Mouse (Mus musculus): ENCODE measurements around the gene Smim14. TPM values are rescaled to one million over a fixed set of nuclear protein-coding genes. Genes with fewer than 3 reads are reported as not detected.

Smim14 gene
- polyA plus RNA-seq, 1 experiment from 2014 or later, result 230 TPM

- H3K9me3 ChIP-seq (ENCODE audit: control insufficient read depth, low read length), result no peaks in the 10 kb centered on the region
- no peak overlapping the region for H3K4me2 ChIP-seq (ENCODE audit: low read depth, low read length)
- WGBS, result 94% methylated on average over 3 of the region's 3 CpGs
- no peaks in the 10 kb centered on the region for H3K4me1 ChIP-seq (ENCODE audit: control insufficient read depth, insufficient read depth, low read length)
- no peak for ATAC-seq (ENCODE audit: low read depth)
- no peaks in the 10 kb centered on the region for H3K36me3 ChIP-seq (ENCODE audit: control insufficient read depth, insufficient read depth, low read length)
- H3K27ac ChIP-seq (ENCODE audit: low read depth, low read length), result no peak overlapping the region
- H3K4me3 ChIP-seq (ENCODE audit: low read depth, low read length), result no peak overlapping the region
- no peaks in the 10 kb centered on the region for H3K27me3 ChIP-seq (ENCODE audit: control insufficient read depth, insufficient read depth, low read length)
- no peak overlapping the region for H3K9ac ChIP-seq (replicated peaks; ENCODE audit: low read depth, low read length)
These were observed 77.5 kb downstream of the Smim14 start for GRCm38 (mm10) chr5:65459454-65459853.

GRCm38 (mm10) chr5:65457846-65458245 is 79.1 kb downstream of the Smim14 start:
- no peaks in the 10 kb centered on the region for H3K36me3 ChIP-seq (ENCODE audit: control insufficient read depth, insufficient read depth, low read length)
- no peak overlapping the region for H3K27ac ChIP-seq (ENCODE audit: low read depth, low read length)
- no peaks in the 10 kb centered on the region for H3K4me1 ChIP-seq (ENCODE audit: control insufficient read depth, insufficient read depth, low read length)
- WGBS, result 72% methylated on average over 5 of the region's 5 CpGs
- H3K27me3 ChIP-seq (ENCODE audit: control insufficient read depth, insufficient read depth, low read length), result no peaks in the 10 kb centered on the region
- H3K9ac ChIP-seq (replicated peaks; ENCODE audit: low read depth, low read length), result no peak overlapping the region
- no peak for ATAC-seq (ENCODE audit: low read depth)
- no peak overlapping the region for H3K4me2 ChIP-seq (ENCODE audit: low read depth, low read length)
- no peak overlapping the region for H3K4me3 ChIP-seq (ENCODE audit: low read depth, low read length)
- H3K9me3 ChIP-seq (ENCODE audit: control insufficient read depth, low read length), result no peaks in the 10 kb centered on the region

GRCm38 (mm10) chr5:65457086-65457827 is 79.7 kb downstream of the Smim14 start:
- WGBS, result 67% methylated on average over 7 of the region's 7 CpGs
- no peak overlapping the region for H3K9ac ChIP-seq (replicated peaks; ENCODE audit: low read depth, low read length)
- 0 out of 2 replicates have a peak, but pooled peaks cover 2% of the 10 kb centered on the region for H3K36me3 ChIP-seq (ENCODE audit: control insufficient read depth, insufficient read depth, low read length)
- H3K4me1 ChIP-seq (ENCODE audit: control insufficient read depth, insufficient read depth, low read length), result no peaks in the 10 kb centered on the region
- H3K9me3 ChIP-seq (ENCODE audit: control insufficient read depth, low read length), result no peaks in the 10 kb centered on the region
- no peaks in the 10 kb centered on the region for H3K27me3 ChIP-seq (ENCODE audit: control insufficient read depth, insufficient read depth, low read length)
- no peak for ATAC-seq (ENCODE audit: low read depth)
- no peak overlapping the region for H3K27ac ChIP-seq (ENCODE audit: low read depth, low read length)
- H3K4me3 ChIP-seq (ENCODE audit: low read depth, low read length), result no peak overlapping the region
- H3K4me2 ChIP-seq (ENCODE audit: low read depth, low read length), result no peak overlapping the region

GRCm38 (mm10) chr5:65454771-65455170 is 82.2 kb downstream of the Smim14 start:
- no peak overlapping the region for H3K9ac ChIP-seq (replicated peaks; ENCODE audit: low read depth, low read length)
- no peak overlapping the region for H3K4me3 ChIP-seq (ENCODE audit: low read depth, low read length)
- H3K4me1 ChIP-seq (ENCODE audit: control insufficient read depth, insufficient read depth, low read length), result no peaks in the 10 kb centered on the region
- ATAC-seq (ENCODE audit: low read depth), result no peak
- H3K9me3 ChIP-seq (ENCODE audit: control insufficient read depth, low read length), result no peaks in the 10 kb centered on the region
- H3K36me3 ChIP-seq (ENCODE audit: control insufficient read depth, insufficient read depth, low read length), result peaks cover 6% of the 10 kb centered on the region; the same call in 1 of the 2 replicates
- no peak overlapping the region for H3K27ac ChIP-seq (ENCODE audit: low read depth, low read length)
- 84% methylated on average over 5 of the region's 5 CpGs for WGBS
- H3K4me2 ChIP-seq (ENCODE audit: low read depth, low read length), result no peak overlapping the region
- no peaks in the 10 kb centered on the region for H3K27me3 ChIP-seq (ENCODE audit: control insufficient read depth, insufficient read depth, low read length)

- no peak overlapping the region for H3K27ac ChIP-seq (ENCODE audit: low read depth, low read length)
- no peak overlapping the region for H3K9ac ChIP-seq (replicated peaks; ENCODE audit: low read depth, low read length)
- no peak for ATAC-seq (ENCODE audit: low read depth)
- no peak overlapping the region for H3K4me3 ChIP-seq (ENCODE audit: low read depth, low read length)
- H3K27me3 ChIP-seq (ENCODE audit: control insufficient read depth, insufficient read depth, low read length), result no peaks in the 10 kb centered on the region
- H3K4me2 ChIP-seq (ENCODE audit: low read depth, low read length), result no peak overlapping the region
- WGBS, result 87% methylated on average over 4 of the region's 4 CpGs
- H3K4me1 ChIP-seq (ENCODE audit: control insufficient read depth, insufficient read depth, low read length), result no peaks in the 10 kb centered on the region
- peaks cover 21% of the 10 kb centered on the region; the same call in 1 of the 2 replicates for H3K36me3 ChIP-seq (ENCODE audit: control insufficient read depth, insufficient read depth, low read length)
- H3K9me3 ChIP-seq (ENCODE audit: control insufficient read depth, low read length), result no peaks in the 10 kb centered on the region
These were observed 88.0 kb downstream of the Smim14 start for GRCm38 (mm10) chr5:65448941-65449340.

GRCm38 (mm10) chr5:65447826-65448225 is 89.2 kb downstream of the Smim14 start:
- Histone ChIP-seq H3K4me2 (ENCODE audit: low read depth, low read length) (no peak overlapping the region), H3K4me3 (ENCODE audit: low read depth, low read length) (no peak overlapping the region), H3K27me3 (ENCODE audit: control insufficient read depth, insufficient read depth, low read length) (no peaks in the 10 kb centered on the region), H3K27ac (ENCODE audit: low read depth, low read length) (no peak overlapping the region), H3K4me1 (ENCODE audit: control insufficient read depth, insufficient read depth, low read length) (no peaks in the 10 kb centered on the region), H3K9me3 (ENCODE audit: control insufficient read depth, low read length) (no peaks in the 10 kb centered on the region), H3K36me3 (ENCODE audit: control insufficient read depth, insufficient read depth, low read length) (peaks cover 21% of the 10 kb centered on the region; the same call in 1 of the 2 replicates), H3K9ac (replicated peaks; ENCODE audit: low read depth, low read length) (no peak overlapping the region)
- no peak for ATAC-seq (ENCODE audit: low read depth)
- WGBS, result 79% methylated on average over 2 of the region's 2 CpGs

- no peak overlapping the region for H3K4me2 ChIP-seq (ENCODE audit: low read depth, low read length)
- H3K36me3 ChIP-seq (ENCODE audit: control insufficient read depth, insufficient read depth, low read length), result peaks cover 18% of the 10 kb centered on the region; the same call in 1 of the 2 replicates
- H3K4me1 ChIP-seq (ENCODE audit: control insufficient read depth, insufficient read depth, low read length), result no peaks in the 10 kb centered on the region
- no peaks in the 10 kb centered on the region for H3K9me3 ChIP-seq (ENCODE audit: control insufficient read depth, low read length)
- H3K27ac ChIP-seq (ENCODE audit: low read depth, low read length), result no peak overlapping the region
- H3K27me3 ChIP-seq (ENCODE audit: control insufficient read depth, insufficient read depth, low read length), result no peaks in the 10 kb centered on the region
- no peak overlapping the region for H3K9ac ChIP-seq (replicated peaks; ENCODE audit: low read depth, low read length)
- WGBS, result 85% methylated on average over 2 of the region's 2 CpGs
- no peak overlapping the region for H3K4me3 ChIP-seq (ENCODE audit: low read depth, low read length)
- no peak for ATAC-seq (ENCODE audit: low read depth)
These were observed 90.2 kb downstream of the Smim14 start for GRCm38 (mm10) chr5:65446756-65447155.

- Histone ChIP-seq H3K9me3 (ENCODE audit: control insufficient read depth, low read length) (no peaks in the 10 kb centered on the region), H3K9ac (replicated peaks; ENCODE audit: low read depth, low read length) (no peak overlapping the region), H3K4me3 (ENCODE audit: low read depth, low read length) (no peak overlapping the region), H3K4me2 (ENCODE audit: low read depth, low read length) (no peak overlapping the region), H3K4me1 (ENCODE audit: control insufficient read depth, insufficient read depth, low read length) (no peaks in the 10 kb centered on the region), H3K27ac (ENCODE audit: low read depth, low read length) (no peak overlapping the region), H3K36me3 (ENCODE audit: control insufficient read depth, insufficient read depth, low read length) (peaks cover 17% of the 10 kb centered on the region; the same call in 1 of the 2 replicates), H3K27me3 (ENCODE audit: control insufficient read depth, insufficient read depth, low read length) (no peaks in the 10 kb centered on the region)
- WGBS, result 69% methylated on average over 3 of the region's 6 CpGs
- no peak for ATAC-seq (ENCODE audit: low read depth)
These were observed 92.0 kb downstream of the Smim14 start for GRCm38 (mm10) chr5:65444981-65445380.

- Histone ChIP-seq H3K27ac (ENCODE audit: low read depth, low read length) (no peak overlapping the region), H3K36me3 (ENCODE audit: control insufficient read depth, insufficient read depth, low read length) (no peaks in the 10 kb centered on the region), H3K4me1 (ENCODE audit: control insufficient read depth, insufficient read depth, low read length) (peaks cover 5% of the 10 kb centered on the region), H3K4me2 (ENCODE audit: low read depth, low read length) (no peak overlapping the region), H3K9me3 (ENCODE audit: control insufficient read depth, low read length) (no peaks in the 10 kb centered on the region), H3K4me3 (ENCODE audit: low read depth, low read length) (no peak overlapping the region), H3K9ac (replicated peaks; ENCODE audit: low read depth, low read length) (no peak overlapping the region), H3K27me3 (ENCODE audit: control insufficient read depth, insufficient read depth, low read length) (no peaks in the 10 kb centered on the region)
- ATAC-seq (ENCODE audit: low read depth), result no peak
These were observed 98.9 kb downstream of the Smim14 start for GRCm38 (mm10) chr5:65438041-65438440.

Measured in neural tube, embryonic 14.5 days (tissue).